Mouse (Mus musculus) liver, embryonic 12.5 days (tissue): Measurements from ENCODE around the gene Olfr1315-ps1. TPM values are rescaled to one million over a fixed set of nuclear protein-coding genes. Genes with fewer than 3 reads are reported as not detected.

Experiments
- ATAC-seq: fragments of 200-750 bp; cut with Nextera tagmentation; 2 replicates; pipeline ENCODE4 v1.8.0; 2017; ENCODE audit warnings: moderate number of reproducible peaks, mild to moderate bottlenecking, moderate library complexity
- H3K27ac ChIP-seq: fragments of 300-500 bp; sonication (generic); 2 replicates; pipeline ENCODE4 v1.5.1; 2016; ENCODE audit warnings: mild to moderate bottlenecking
- H3K27me3 ChIP-seq: fragments of 300-500 bp; sonication (generic); replicated peaks from 2 replicates; pipeline ENCODE4 v1.6.1; 2016; ENCODE audit warnings: mild to moderate bottlenecking, moderate library complexity
- H3K36me3 ChIP-seq: fragments of 300-500 bp; sonication (generic); 2 replicates; pipeline ENCODE4 v1.6.1; 2016; ENCODE audit warnings: mild to moderate bottlenecking, moderate library complexity
- H3K4me1 ChIP-seq: fragments of 300-500 bp; sonication (generic); 2 replicates; pipeline ENCODE4 v1.6.1; 2016
- H3K4me2 ChIP-seq: fragments of 300-500 bp; sonication (generic); 2 replicates; pipeline ENCODE4 v1.6.1; 2016; ENCODE audit warnings: mild to moderate bottlenecking, moderate library complexity
- H3K4me3 ChIP-seq: fragments of 300-500 bp; sonication (generic); 2 replicates; pipeline ENCODE4 v1.5.1; 2016; ENCODE audit warnings: mild to moderate bottlenecking, moderate library complexity
- H3K9ac ChIP-seq: fragments of 300-500 bp; sonication (generic); 2 replicates; pipeline ENCODE4 v1.6.1; 2016; ENCODE audit warnings: mild to moderate bottlenecking, moderate library complexity
- H3K9me3 ChIP-seq: fragments of 300-500 bp; sonication (generic); replicated peaks from 2 replicates; pipeline ENCODE4 v1.6.1; 2016; ENCODE audit warnings: mild to moderate bottlenecking, moderate library complexity
- WGBS: fragments of 180-500 bp; shearing (Covaris S2); methylation state at CpG from one replicate; pipeline ENCODE4 v1.1.7; 2016; ENCODE audit not compliant: insufficient replicate concordance; 5-methylcytosine and 5-hydroxymethylcytosine counted together
- polyA plus RNA-seq: library from polyadenylated mRNA; unstranded; fragments of >200 nt; fragmentation: Nextera tagmentation; extraction: Ambion mirVana; gene quantifications from 2 replicates; pipeline ENCODE4 v1.2.1, GENCODE M21; 2016

Gene Olfr1315-ps1
- polyA plus RNA-seq: not detected in 2 replicates

- Histone ChIP-seq H3K4me2 (no peak within 1 kb of the TSS), H3K27ac (no peak within 1 kb of the TSS), H3K9ac (no peak within 1 kb of the TSS), H3K9me3 (no peaks in the 10 kb centered on the region), H3K36me3 (no peaks in the 10 kb centered on the region), H3K4me3 (no peak within 1 kb of the TSS), H3K27me3 (no peaks in the 10 kb centered on the region), H3K4me1 (no peaks in the 10 kb centered on the region)
- WGBS: 42% methylated on average over 1 of the region's 1 CpGs
- ATAC-seq: no peak
These were observed at the start of gene Olfr1315-ps1 for GRCm38 (mm10) chr2:112115340-112115739. Gene Olfr1315-ps1 (minus strand): TSS chr2:112115440.

GRCm38 (mm10) chr2:112153898-112154297 lies 38.7 kb upstream of the Olfr1315-ps1 start, which contains the start of gene Olfr1318:
Gene Olfr1318 (plus strand): TSS chr2:112154198.
- no peak within 1 kb of the TSS for H3K27ac ChIP-seq
- no peak for ATAC-seq

GRCm38 (mm10) chr2:112140029-112140428 lies 24.8 kb upstream of the Olfr1315-ps1 start, which contains the start of gene Olfr1317:
Gene Olfr1317 (plus strand): TSS chr2:112140329.
- H3K27ac ChIP-seq: no peak within 1 kb of the TSS
- H3K4me3 ChIP-seq: no peak within 1 kb of the TSS
- no peak within 1 kb of the TSS for H3K9ac ChIP-seq
- no peaks in the 10 kb centered on the region for H3K36me3 ChIP-seq
- H3K4me2 ChIP-seq: no peak within 1 kb of the TSS
- 63% methylated on average over 2 of the region's 2 CpGs for WGBS
- no peaks in the 10 kb centered on the region for H3K4me1 ChIP-seq
- no peak for ATAC-seq
- H3K9me3 ChIP-seq: no peaks in the 10 kb centered on the region
- H3K27me3 ChIP-seq: no peaks in the 10 kb centered on the region

More at GRCm38 (mm10) chr2:112153898-112154297, 38.7 kb upstream of the Olfr1315-ps1 start, which contains the start of gene Olfr1318:
- Histone ChIP-seq H3K4me1 (no peaks in the 10 kb centered on the region), H3K27me3 (no peaks in the 10 kb centered on the region), H3K4me2 (no peak within 1 kb of the TSS), H3K9me3 (no peaks in the 10 kb centered on the region), H3K4me3 (no peak within 1 kb of the TSS), H3K36me3 (no peaks in the 10 kb centered on the region), H3K9ac (no peak within 1 kb of the TSS)

GRCm38 (mm10) chr2:112134877-112135276 lies 19.6 kb upstream of the Olfr1315-ps1 start, which contains the start of gene Olfr1316:
Gene Olfr1316 (minus strand): TSS chr2:112134977.
- ATAC-seq: no peak
- Histone ChIP-seq H3K36me3 (no peaks in the 10 kb centered on the region), H3K9me3 (no peaks in the 10 kb centered on the region), H3K4me1 (no peaks in the 10 kb centered on the region), H3K4me3 (no peak within 1 kb of the TSS), H3K27ac (no peak within 1 kb of the TSS), H3K4me2 (no peak within 1 kb of the TSS), H3K9ac (no peak within 1 kb of the TSS), H3K27me3 (no peaks in the 10 kb centered on the region)
- 74% methylated on average over 2 of the region's 2 CpGs for WGBS

- Histone ChIP-seq H3K9me3 (no peaks in the 10 kb centered on the region), H3K4me3 (no peak within 1 kb of the TSS), H3K4me2 (no peak within 1 kb of the TSS), H3K27ac (no peak within 1 kb of the TSS), H3K4me1 (no peaks in the 10 kb centered on the region), H3K27me3 (no peaks in the 10 kb centered on the region), H3K36me3 (no peaks in the 10 kb centered on the region), H3K9ac (no peak within 1 kb of the TSS)
- ATAC-seq: no peak
These were observed 18.6 kb downstream of the Olfr1315-ps1 start, which contains the start of gene Olfr1314 for GRCm38 (mm10) chr2:112096681-112097080. Gene Olfr1314 (minus strand): TSS chr2:112096781.

- H3K4me1 ChIP-seq: no peaks in the 10 kb centered on the region
- H3K9me3 ChIP-seq: no peaks in the 10 kb centered on the region
- H3K27me3 ChIP-seq: no peaks in the 10 kb centered on the region
- H3K4me2 ChIP-seq: no peak within 1 kb of the TSS
- H3K36me3 ChIP-seq: no peaks in the 10 kb centered on the region
- no peak within 1 kb of the TSS for H3K9ac ChIP-seq
- H3K27ac ChIP-seq: no peak within 1 kb of the TSS
- H3K4me3 ChIP-seq: no peak within 1 kb of the TSS
- no peak for ATAC-seq
These were observed 37.5 kb downstream of the Olfr1315-ps1 start, which contains the start of gene Olfr1313 for GRCm38 (mm10) chr2:112077743-112078142. Gene Olfr1313 (minus strand): TSS chr2:112077843.

Other genes with a start within 250 kb of the Olfr1315-ps1 start
- not detected in 2 replicates for gene Olfr1305, start 238.3 kb downstream of the Olfr1315-ps1 start, polyA plus RNA-seq
- gene Olfr1306, start 199.2 kb downstream of the Olfr1315-ps1 start, polyA plus RNA-seq: not detected in 2 replicates
- not detected in 2 replicates for gene Olfr1307, start 166.0 kb downstream of the Olfr1315-ps1 start, polyA plus RNA-seq
- not detected in 2 replicates for gene Olfr1308, start 150.5 kb downstream of the Olfr1315-ps1 start, polyA plus RNA-seq
- gene Olfr1309, start 125.2 kb downstream of the Olfr1315-ps1 start, polyA plus RNA-seq: not detected in 2 replicates
- not detected in 2 replicates for gene Olfr1310, start 102.7 kb downstream of the Olfr1315-ps1 start, polyA plus RNA-seq
- not detected in 2 replicates for gene Olfr1311, start 91.0 kb downstream of the Olfr1315-ps1 start, polyA plus RNA-seq
- gene Olfr1312, start 65.2 kb downstream of the Olfr1315-ps1 start, polyA plus RNA-seq: not detected in 2 replicates
- gene Olfr1313, start 37.6 kb downstream of the Olfr1315-ps1 start, polyA plus RNA-seq: not detected in 2 replicates
- not detected in 2 replicates for gene Olfr1314, start 18.7 kb downstream of the Olfr1315-ps1 start, polyA plus RNA-seq
- not detected in 2 replicates for gene Olfr1316, start 19.5 kb upstream of the Olfr1315-ps1 start, polyA plus RNA-seq
- gene Olfr1317, start 24.9 kb upstream of the Olfr1315-ps1 start, polyA plus RNA-seq: not detected in 2 replicates
- not detected in 2 replicates for gene Olfr1318, start 38.8 kb upstream of the Olfr1315-ps1 start, polyA plus RNA-seq
- gene Lpcat4, start 124.0 kb upstream of the Olfr1315-ps1 start, polyA plus RNA-seq: 5.9 TPM in 2 replicates
- not detected in 2 replicates for gene Nutm1, start 143.9 kb upstream of the Olfr1315-ps1 start, polyA plus RNA-seq
- 211 and 213 TPM in 2 replicates for gene Nop10, start 146.5 kb upstream of the Olfr1315-ps1 start, polyA plus RNA-seq
- 7.0 and 7.4 TPM in 2 replicates for gene Slc12a6, start 150.4 kb upstream of the Olfr1315-ps1 start, polyA plus RNA-seq
- not detected in 2 replicates for gene Gm21985, start 150.9 kb upstream of the Olfr1315-ps1 start, polyA plus RNA-seq